Mouse (Mus musculus) urinary bladder, adult 18-20 months (tissue): ENCODE data around the gene Dck.
"Not testable (repeated sequence)": the region's sequence is repeated elsewhere in the genome, so short reads cannot be mapped to it uniquely, and the experiment has no call there.

Experiments
- DNase-seq, 2 experiments: peaks; one replicate each; pipeline ENCODE4 v3.0.0; 2022; ENCODE audit warnings: low spot score in 2 of 2, mixed read lengths in 2 of 2

Gene Dck

GRCm38 (mm10) chr5:88764987-88765481 lies at the start of gene Dck:
Dck (plus strand) TSS chr5:88764996.
- peak; percentile 95 to 98 for DNase-seq

GRCm38 (mm10) chr5:88716983-88717382 lies 47.8 kb upstream of the Dck start:
- no peak for DNase-seq

GRCm38 (mm10) chr5:88720116-88721002 lies 44.4 kb upstream of the Dck start, which contains the start of gene Mob1b:
Mob1b (plus strand) TSS chr5:88720855.
- peak; percentile 95 to 97 for DNase-seq

GRCm38 (mm10) chr5:88721003-88721475 lies 43.8 kb upstream of the Dck start:
- no peak for DNase-seq

- DNase-seq: peak; percentile 16 to 47
Observed at GRCm38 (mm10) chr5:88721565-88722212, 43.1 kb upstream of the Dck start.

GRCm38 (mm10) chr5:88722213-88722600 lies 42.6 kb upstream of the Dck start:
- DNase-seq: no peak

GRCm38 (mm10) chr5:88724030-88724429 lies 40.8 kb upstream of the Dck start:
- DNase-seq: no peak

GRCm38 (mm10) chr5:88727593-88728144 lies 37.1 kb upstream of the Dck start:
- DNase-seq: no peak

GRCm38 (mm10) chr5:88734786-88735185 lies 30.0 kb upstream of the Dck start:
- DNase-seq: no peak

GRCm38 (mm10) chr5:88741065-88741464 lies 23.7 kb upstream of the Dck start:
- not testable (repeated sequence) for DNase-seq

- no peak for DNase-seq
Observed at GRCm38 (mm10) chr5:88747774-88748173, 17.0 kb upstream of the Dck start.

- DNase-seq: no peak
Observed at GRCm38 (mm10) chr5:88753199-88753598, 11.6 kb upstream of the Dck start.

- no peak for DNase-seq
Observed at GRCm38 (mm10) chr5:88762611-88763010, 2.2 kb upstream of the Dck start.

GRCm38 (mm10) chr5:88764430-88764986 lies 288 bp upstream of the Dck start:
- no peak for DNase-seq

- DNase-seq: no peak
Observed at GRCm38 (mm10) chr5:88765587-88765986, 791 bp downstream of the Dck start.

GRCm38 (mm10) chr5:88766121-88766520 lies 1.3 kb downstream of the Dck start:
- DNase-seq: no peak

GRCm38 (mm10) chr5:88766863-88767262 lies 2.1 kb downstream of the Dck start:
- DNase-seq: no peak

- DNase-seq: no peak
Observed at GRCm38 (mm10) chr5:88768201-88768600, 3.4 kb downstream of the Dck start.

- DNase-seq: no peak
Observed at GRCm38 (mm10) chr5:88782072-88782765, 17.4 kb downstream of the Dck start.

GRCm38 (mm10) chr5:88785059-88785458 lies 20.3 kb downstream of the Dck start:
- DNase-seq: no peak

- no peak for DNase-seq
Observed at GRCm38 (mm10) chr5:88790675-88791074, 25.9 kb downstream of the Dck start.
